Mouse (Mus musculus) ovary, adult 10 weeks (tissue): ENCODE measurements around the gene Fbxo4. TPM values are rescaled to one million over a fixed set of nuclear protein-coding genes. Genes with fewer than 3 reads are reported as not detected.

Experiments used
- polyA plus RNA-seq: library from polyadenylated mRNA; stranded (reverse); fragments of 350-450 nt; fragmentation: Illumina TruSeq; extraction: RNeasy Lipid Tissue Mini Kit (QIAGEN cat#74804); gene quantifications from one replicate; pipeline ENCODE4 v1.2.3, GENCODE M21; 2014

The Fbxo4 gene
- 37.1 TPM for polyA plus RNA-seq

GRCm38 (mm10) chr15:3979061-3979848 lies at the start of gene Fbxo4:
TSS of gene Fbxo4 (minus strand) at chr15:3979573.

DNA sequence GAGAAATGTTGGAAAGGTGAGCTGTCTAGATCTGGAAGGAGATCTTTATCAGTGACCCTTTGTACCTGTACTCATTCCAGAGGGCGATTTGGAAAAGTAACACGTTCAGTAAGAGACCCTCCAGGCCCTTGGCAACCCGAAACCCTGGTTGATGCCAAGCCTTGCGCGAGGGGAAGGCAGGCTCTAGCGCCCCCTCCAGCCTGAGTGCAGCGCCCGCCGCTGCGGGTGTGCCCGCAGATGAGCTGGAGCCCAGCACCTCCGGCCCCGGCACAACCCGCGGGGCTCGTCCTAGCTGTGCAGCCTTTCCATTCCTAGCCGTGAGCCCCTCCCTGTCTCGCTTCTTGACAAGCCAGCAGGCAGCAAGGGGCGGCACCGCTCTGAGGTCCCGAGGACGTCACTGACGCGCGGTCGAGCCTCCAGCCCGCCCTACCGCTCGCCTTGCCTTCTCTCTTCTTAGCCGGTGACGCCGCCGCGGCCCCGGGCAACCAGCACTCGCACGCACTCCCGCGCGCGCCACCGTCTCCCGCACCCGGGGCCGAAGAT lies 46.9 kb upstream of the Fbxo4 start, which contains the start of gene Oxct1:
Oxct1 (plus strand) TSS at position 153 of the 543 bp plus-strand sequence.

DNA sequence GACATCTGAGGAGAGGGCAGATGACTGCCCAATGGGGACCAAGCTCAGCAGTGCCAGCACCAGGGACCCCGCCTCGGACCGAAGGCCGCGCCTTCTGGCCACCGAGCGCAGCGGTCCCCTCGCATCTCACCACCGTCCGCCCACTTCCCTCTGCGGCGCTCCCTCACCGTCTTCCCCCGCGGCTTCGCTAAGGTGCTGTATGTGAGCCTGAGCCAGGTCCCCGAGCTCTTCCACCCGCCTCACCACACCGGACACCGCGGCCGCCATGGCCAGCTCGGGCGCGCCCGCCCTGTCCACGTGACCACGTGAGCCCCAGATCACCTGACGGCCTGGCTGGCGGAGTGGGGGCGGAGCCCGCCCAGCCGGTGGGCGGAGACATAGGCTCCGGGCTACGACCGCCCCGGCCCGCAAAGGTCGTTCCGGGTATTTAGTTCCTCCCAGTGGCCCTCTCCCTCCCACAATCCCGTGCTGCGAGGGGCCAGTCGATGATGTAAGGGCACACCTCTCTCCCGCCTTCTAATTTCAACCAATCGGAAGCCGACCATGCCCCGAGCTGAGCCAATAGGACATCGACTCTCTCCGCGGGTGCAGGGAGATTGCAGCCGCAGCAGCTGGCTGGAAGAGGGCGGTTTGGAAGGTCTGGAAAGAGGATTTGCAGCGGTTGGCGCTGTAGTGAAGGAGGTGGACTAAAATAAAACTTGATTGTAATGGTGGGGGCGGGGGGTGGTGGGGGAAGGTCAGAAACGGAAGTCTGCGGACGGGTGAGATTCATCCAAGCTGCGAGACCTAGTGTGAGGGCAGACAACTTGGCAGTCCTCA lies 16.3 kb upstream of the Fbxo4 start, which contains the start of gene AW549877:
AW549877 (minus strand) TSS at position 297 of the 819 bp plus-strand sequence.

Other genes with a start within 250 kb of the Fbxo4 start
- 172 TPM for gene AW549877, start 16.2 kb upstream of the Fbxo4 start, polyA plus RNA-seq
- gene Oxct1, start 46.8 kb upstream of the Fbxo4 start, polyA plus RNA-seq = 256 TPM